Mouse (Mus musculus): ENCODE data around the gene B4galt7. TPM values are rescaled to one million over a fixed set of nuclear protein-coding genes. Genes with fewer than 3 reads are reported as not detected.
"Not testable (repeated sequence)": the region's sequence is repeated elsewhere in the genome, so short reads cannot be mapped to it uniquely, and the experiment has no call there.

Gene B4galt7
- total and polyA plus RNA-seq, 3 experiments, result 15.0 to 19.9 TPM; not detected in 1

DNA sequence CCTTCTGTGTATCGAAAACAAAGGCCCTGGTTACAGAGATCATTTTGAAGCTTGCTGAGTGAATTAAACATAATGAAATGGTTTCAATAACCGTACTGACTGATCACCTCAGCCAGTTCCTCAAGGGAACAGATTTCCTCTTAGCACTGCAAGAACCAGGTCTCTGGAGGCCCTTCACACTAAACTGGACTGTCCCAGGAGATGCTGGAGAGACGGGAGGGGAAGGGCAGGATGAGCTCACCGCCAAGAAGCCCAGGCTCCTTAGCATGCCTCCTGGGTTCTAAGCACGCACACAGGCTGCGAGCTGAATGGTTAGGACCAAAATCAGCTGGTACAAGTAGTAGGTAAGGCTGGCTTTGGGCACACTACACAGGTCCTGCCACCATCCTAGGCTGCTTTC is 32.7 kb upstream of the B4galt7 start:
- no peak overlapping the region for H3K9ac ChIP-seq (ENCODE audit: control insufficient read depth, low read depth, low read length, poor library complexity, severe bottlenecking)
- DNase-seq (ENCODE audit: low read depth, low spot score), result no peak
- H3K27me3 ChIP-seq (ENCODE audit: control insufficient read depth in 1 of 2, insufficient read depth in 2 of 2, low read length in 2 of 2), result no peaks in the 10 kb centered on the region
- no peak overlapping the region for H3K27ac ChIP-seq (ENCODE audit: control insufficient read depth, low read depth, low read length)
- H3K4me3 ChIP-seq (ENCODE audit: control insufficient read depth in 1 of 2, insufficient read depth in 1 of 2, low read depth in 2 of 2, low read length in 2 of 2), result no peak overlapping the region
- H3K36me3 ChIP-seq (ENCODE audit: control insufficient read depth in 1 of 2, insufficient read depth in 2 of 2, low read length in 2 of 2), result peaks cover 5 to 13% of the 10 kb centered on the region in 2 experiments; a peak in 2 of 4 replicates
- peaks cover 20% of the 10 kb centered on the region for H3K79me2 ChIP-seq (ENCODE audit: control insufficient read depth, insufficient read depth, low read length, poor library complexity)
- H3K4me1 ChIP-seq (ENCODE audit: control insufficient read depth in 1 of 2, insufficient read depth in 2 of 2, low read length in 2 of 2), result peaks cover 0 to 14% of the 10 kb centered on the region in 2 experiments; a peak in 3 of 4 replicates
- no peak for TF ChIP-seq RCOR1 (IDR thresholded peaks at IDR 0.05; ENCODE audit: low read depth, low read length)
- TF ChIP-seq SMC3 (IDR thresholded peaks at IDR 0.05; ENCODE audit: low read depth, low read length), result no peak
- TF ChIP-seq HCFC1 (IDR thresholded peaks at IDR 0.05; ENCODE audit: low read depth, low read length), result no peak
- no peak for TF ChIP-seq CTCF (IDR thresholded peaks at IDR 0.05 in 2 of 3, conservative IDR thresholded peaks at IDR 0.05 in 1 of 3; ENCODE audit: control insufficient read depth in 1 of 3, insufficient read depth in 1 of 3, low read depth in 2 of 3, low read length in 3 of 3, poor library complexity in 1 of 3, severe bottlenecking in 1 of 3)
- no peak for TF ChIP-seq RAD21 (IDR thresholded peaks at IDR 0.05; ENCODE audit: low read depth, low read length)
- TF ChIP-seq MAX (IDR thresholded peaks at IDR 0.05; ENCODE audit: low read length), result no peak
- no peak for TF ChIP-seq KAT2A (conservative IDR thresholded peaks at IDR 0.05; ENCODE audit: low read depth, low read length)
- no peak for TF ChIP-seq BHLHE40 (IDR thresholded peaks at IDR 0.05; ENCODE audit: borderline replicate concordance, low read depth, low read length)
- TF ChIP-seq JUND (IDR thresholded peaks at IDR 0.05; ENCODE audit: low read depth, low read length), result no peak
- TF ChIP-seq MXI1 (IDR thresholded peaks at IDR 0.05; ENCODE audit: low read depth, low read length), result no peak
- no peak for TF ChIP-seq SIN3A (IDR thresholded peaks at IDR 0.05; ENCODE audit: low read length)
- no peak for TF ChIP-seq ZC3H11A (IDR thresholded peaks at IDR 0.05; ENCODE audit: low read depth, low read length)
- TF ChIP-seq UBTF (IDR thresholded peaks at IDR 0.05; ENCODE audit: borderline replicate concordance, insufficient read depth, low read depth, low read length), result no peak
- TF ChIP-seq USF2 (IDR thresholded peaks at IDR 0.05; ENCODE audit: borderline replicate concordance in 1 of 2, insufficient read depth in 1 of 2, low read depth in 1 of 2, low read length in 2 of 2), result no peak
- no peak for TF ChIP-seq MYC (IDR thresholded peaks at IDR 0.05; ENCODE audit: low read depth, low read length)
- TF ChIP-seq ETS1 (IDR thresholded peaks at IDR 0.05; ENCODE audit: low read depth, low read length), result no peak
- TF ChIP-seq TCF12 (IDR thresholded peaks at IDR 0.05; ENCODE audit: low read depth, low read length), result no peak
- no peak for TF ChIP-seq CHD2 (IDR thresholded peaks at IDR 0.05; ENCODE audit: low read length)
- TF ChIP-seq GABPA (IDR thresholded peaks at IDR 0.05; ENCODE audit: low read depth, low read length), result no peak
- TF ChIP-seq CHD1 (IDR thresholded peaks at IDR 0.05; ENCODE audit: low read depth, low read length), result no peak
- H3K9me3 ChIP-seq (replicated peaks; ENCODE audit: insufficient read depth, low read length), result no peaks in the 10 kb centered on the region

GRCm38 (mm10) chr13:55567949-55568348 is 31.7 kb upstream of the B4galt7 start:
- Histone ChIP-seq H3K9ac (ENCODE audit: control insufficient read depth, low read depth, low read length, poor library complexity, severe bottlenecking) (no peak overlapping the region), H3K27me3 (ENCODE audit: control insufficient read depth in 1 of 2, insufficient read depth in 2 of 2, low read length in 2 of 2) (no peaks in the 10 kb centered on the region), H3K9me3 (replicated peaks; ENCODE audit: insufficient read depth, low read length) (no peaks in the 10 kb centered on the region), H3K4me3 (ENCODE audit: control insufficient read depth in 1 of 2, insufficient read depth in 1 of 2, low read depth in 2 of 2, low read length in 2 of 2) (no peak overlapping the region), H3K36me3 (ENCODE audit: control insufficient read depth in 1 of 2, insufficient read depth in 2 of 2, low read length in 2 of 2) (peaks cover 3 to 13% of the 10 kb centered on the region in 2 experiments; a peak in 2 of 4 replicates), H3K27ac (ENCODE audit: control insufficient read depth, low read depth, low read length) (no peak overlapping the region), H3K4me1 (ENCODE audit: control insufficient read depth in 1 of 2, insufficient read depth in 2 of 2, low read length in 2 of 2) (peaks cover 0 to 17% of the 10 kb centered on the region in 2 experiments; a peak in 3 of 4 replicates), H3K79me2 (ENCODE audit: control insufficient read depth, insufficient read depth, low read length, poor library complexity) (peaks cover 20% of the 10 kb centered on the region)
- DNase-seq (ENCODE audit: low read depth, low spot score), result no peak
- TF ChIP-seq TBP (IDR thresholded peaks at IDR 0.05; ENCODE audit: low read depth, low read length) (no peak), ZNF384 (IDR thresholded peaks at IDR 0.05; ENCODE audit: low read depth, low read length) (peak; percentile 61)

GRCm38 (mm10) chr13:55568524-55568923 is 31.2 kb upstream of the B4galt7 start:
- H3K36me3 ChIP-seq (ENCODE audit: control insufficient read depth in 1 of 2, insufficient read depth in 2 of 2, low read length in 2 of 2), result peaks cover 3 to 13% of the 10 kb centered on the region in 2 experiments; a peak in 2 of 4 replicates
- H3K4me1 ChIP-seq (ENCODE audit: control insufficient read depth in 1 of 2, insufficient read depth in 2 of 2, low read length in 2 of 2), result peaks cover 0 to 17% of the 10 kb centered on the region in 2 experiments; a peak in 3 of 4 replicates
- not testable (repeated sequence) for H3K4me3 ChIP-seq (ENCODE audit: control insufficient read depth in 1 of 2, insufficient read depth in 1 of 2, low read depth in 2 of 2, low read length in 2 of 2)

More at GRCm38 (mm10) chr13:55568524-55568923, 31.2 kb upstream of the B4galt7 start:
- not testable (repeated sequence) for DNase-seq (ENCODE audit: low read depth, low spot score); H3K27me3 ChIP-seq (ENCODE audit: control insufficient read depth in 1 of 2, insufficient read depth in 2 of 2, low read length in 2 of 2); H3K9ac ChIP-seq (ENCODE audit: control insufficient read depth, low read depth, low read length, poor library complexity, severe bottlenecking); H3K27ac ChIP-seq (ENCODE audit: control insufficient read depth, low read depth, low read length); H3K9me3 ChIP-seq (replicated peaks; ENCODE audit: insufficient read depth, low read length)
- H3K79me2 ChIP-seq (ENCODE audit: control insufficient read depth, insufficient read depth, low read length, poor library complexity), result peaks cover 20% of the 10 kb centered on the region

All from MEL (cell line).